Mouse (Mus musculus) retina, adult 2 months (tissue): ENCODE measurements around the gene Tpk1.
"Not testable (repeated sequence)": the region's sequence is repeated elsewhere in the genome, so short reads cannot be mapped to it uniquely, and the experiment has no call there.

ENCODE experiments used
- DNase-seq: peaks from one replicate; pipeline ENCODE4 v3.0.0-alpha.2; 2012; ENCODE audit warnings: low read depth, low spot score

The Tpk1 gene

DNA sequence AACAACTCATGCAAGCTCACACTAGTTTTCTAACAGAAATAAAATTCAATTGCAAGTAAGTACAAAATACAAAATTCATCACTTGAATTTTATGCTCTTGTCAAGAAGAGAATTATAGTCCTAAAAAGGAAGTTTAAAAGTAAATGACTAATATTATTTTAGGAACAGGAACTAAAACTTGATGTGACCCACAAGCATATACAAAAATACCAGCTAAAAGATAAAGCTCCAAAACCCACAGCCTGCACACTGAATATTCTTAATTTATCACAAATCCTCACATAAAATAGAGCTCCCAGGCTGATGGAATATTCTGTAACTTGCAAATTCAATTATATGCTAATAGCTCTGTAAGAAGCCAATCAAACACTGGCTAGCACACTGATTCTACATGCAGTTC is 25.5 kb downstream of the Tpk1 start:
- DNase-seq = no peak

DNA sequence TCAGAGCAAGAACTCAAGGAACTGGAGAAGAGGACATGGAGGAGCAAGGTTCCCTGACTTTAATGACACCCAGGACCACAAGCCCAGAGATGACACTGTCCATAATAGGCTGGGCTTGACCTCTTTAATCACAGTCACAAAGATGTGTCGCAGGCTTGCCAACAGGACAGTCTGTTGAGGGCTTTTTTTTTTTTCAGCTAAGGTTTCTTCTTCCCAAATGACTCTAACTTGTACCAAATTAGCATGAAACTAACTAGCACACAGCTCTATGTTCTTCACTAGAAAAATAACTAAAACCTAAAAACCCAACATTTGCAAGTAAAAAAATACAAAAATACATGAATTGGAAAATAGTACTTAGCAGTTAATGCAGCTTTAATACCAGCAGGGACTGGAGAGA is 27.2 kb downstream of the Tpk1 start:
- DNase-seq = no peak

DNA sequence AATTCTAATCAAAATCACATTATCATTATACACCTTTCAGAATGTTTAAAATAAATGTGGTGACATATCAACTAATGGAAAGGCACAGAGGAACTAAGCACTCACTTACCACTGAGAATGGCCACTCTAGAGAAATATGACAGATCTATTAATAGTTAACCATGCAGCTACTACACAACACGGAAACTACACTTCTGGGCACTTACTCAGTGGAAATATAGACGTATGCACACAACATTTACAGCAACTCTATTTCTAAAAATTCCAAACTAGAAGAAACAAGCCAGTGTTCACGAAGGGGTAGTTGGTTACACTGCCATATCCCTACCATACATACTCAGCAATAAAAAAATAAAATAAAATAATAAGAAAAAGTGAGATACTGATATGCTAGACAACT is 28.0 kb downstream of the Tpk1 start:
- no peak for DNase-seq

DNA sequence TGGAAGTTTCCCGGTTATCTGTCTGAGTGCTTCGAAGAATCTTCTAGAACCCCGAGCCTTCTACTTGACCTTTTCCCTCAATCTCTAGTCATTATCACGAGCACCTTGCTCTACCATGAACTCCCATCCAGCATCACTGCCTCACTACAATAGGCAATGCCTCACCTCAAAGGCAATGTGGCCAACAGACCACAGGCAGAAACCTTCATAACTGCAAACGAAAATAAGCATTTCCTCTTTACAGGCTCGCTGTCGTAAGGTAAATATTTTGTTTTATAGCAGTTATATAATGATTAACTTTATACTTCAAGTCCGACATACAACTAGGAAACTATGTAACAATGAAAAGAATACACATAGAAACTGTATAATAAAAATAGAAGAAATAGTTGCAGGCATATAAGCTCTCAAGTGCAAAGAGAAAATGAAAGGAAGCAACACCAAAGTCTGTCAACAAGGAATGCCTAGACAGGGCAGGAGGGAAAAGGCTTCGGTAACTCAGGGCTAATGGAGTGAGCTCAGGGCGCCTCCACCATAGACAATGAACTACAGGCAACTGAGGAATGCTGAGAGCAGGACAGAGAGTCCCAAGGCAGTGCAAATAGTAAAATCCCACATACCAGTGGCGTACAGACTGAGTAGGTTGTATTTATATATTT is 29.0 kb downstream of the Tpk1 start:
- no peak for DNase-seq

DNA sequence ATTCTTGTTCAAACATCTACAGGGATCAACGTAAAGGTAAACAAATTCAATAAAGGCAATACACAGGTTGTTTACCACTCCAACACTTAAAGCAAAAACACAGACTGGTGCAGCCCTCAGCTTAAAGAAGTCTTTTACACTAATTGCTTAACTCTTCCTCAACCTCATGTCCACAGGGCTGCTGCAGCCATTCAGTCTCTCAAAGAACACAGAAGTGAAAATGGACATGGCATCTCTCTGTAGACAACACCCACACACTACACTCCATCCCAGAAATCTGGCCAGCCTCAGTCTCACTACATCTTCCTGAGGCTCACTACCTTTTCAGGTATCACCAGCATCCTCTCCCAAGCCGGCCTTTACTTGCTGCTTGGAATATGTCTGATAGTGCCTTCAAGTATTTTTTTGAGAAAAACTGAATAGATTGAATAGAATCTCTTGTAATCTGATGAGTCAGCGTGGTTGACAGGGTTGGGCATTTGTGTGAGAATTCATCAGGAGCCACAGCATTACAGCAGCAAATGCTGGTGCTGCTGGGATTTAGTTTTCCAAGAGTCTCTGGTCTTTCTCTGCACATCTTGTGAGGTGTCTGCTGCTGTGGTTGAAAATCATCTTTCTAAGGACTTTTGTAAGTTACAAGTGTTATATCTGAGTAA is 32.6 kb downstream of the Tpk1 start:
- DNase-seq = no peak

DNA sequence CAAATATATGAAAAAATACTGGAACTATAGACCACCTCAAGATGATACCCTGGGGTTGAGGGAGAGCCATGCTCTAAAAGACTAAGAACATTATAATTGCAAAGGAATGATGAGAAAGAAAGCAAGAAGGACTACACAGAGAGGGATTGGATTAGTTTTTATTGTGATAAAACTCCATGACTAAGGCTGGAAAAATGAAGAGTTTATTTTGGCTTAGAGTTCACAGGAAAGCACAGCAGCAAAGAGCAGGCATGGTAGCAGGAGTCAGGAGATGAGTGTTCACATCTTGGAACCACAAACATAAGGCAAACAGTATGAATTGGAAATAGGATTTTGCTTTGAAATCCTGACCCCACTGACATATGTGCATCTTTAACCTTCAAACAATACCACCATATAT is 33.2 kb downstream of the Tpk1 start:
- DNase-seq = no peak

DNA sequence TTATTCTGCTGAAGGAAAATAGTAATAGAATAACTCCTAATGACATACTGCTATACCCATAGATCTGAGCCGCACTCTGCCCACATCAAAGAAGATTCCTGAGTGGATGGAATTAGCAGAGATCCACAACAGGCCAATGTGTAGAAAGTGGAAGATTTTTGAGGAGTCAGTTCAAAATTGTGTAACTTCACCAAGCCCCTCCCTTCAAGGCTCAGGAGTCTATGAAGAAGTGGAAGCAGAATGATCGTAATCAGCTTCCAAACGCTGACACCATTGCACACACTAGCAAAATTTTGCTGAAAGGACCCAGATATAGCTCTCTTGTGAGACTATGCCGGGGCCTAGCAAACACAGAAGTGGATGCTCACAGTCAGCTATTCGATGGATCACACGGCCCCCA is 42.6 kb downstream of the Tpk1 start:
- DNase-seq = not testable (repeated sequence)

DNA sequence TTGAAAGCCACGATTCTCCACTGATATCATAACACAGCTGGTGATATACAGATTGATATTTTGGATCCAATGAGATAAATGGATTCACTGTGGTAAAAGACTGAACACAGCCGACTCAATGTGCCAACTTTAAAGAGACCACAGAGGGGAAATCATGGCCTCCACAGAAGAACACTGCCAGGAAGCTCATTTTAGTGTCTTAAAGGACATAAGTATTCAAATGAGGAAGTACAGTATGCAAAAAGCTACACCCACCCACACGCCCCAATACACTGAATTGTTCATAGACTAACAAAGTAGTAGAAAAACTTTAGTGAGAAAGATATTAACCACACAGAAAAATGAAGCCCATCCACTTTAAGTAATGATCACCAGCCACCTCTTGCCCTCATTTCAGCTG is 46.8 kb downstream of the Tpk1 start:
- no peak for DNase-seq

DNA sequence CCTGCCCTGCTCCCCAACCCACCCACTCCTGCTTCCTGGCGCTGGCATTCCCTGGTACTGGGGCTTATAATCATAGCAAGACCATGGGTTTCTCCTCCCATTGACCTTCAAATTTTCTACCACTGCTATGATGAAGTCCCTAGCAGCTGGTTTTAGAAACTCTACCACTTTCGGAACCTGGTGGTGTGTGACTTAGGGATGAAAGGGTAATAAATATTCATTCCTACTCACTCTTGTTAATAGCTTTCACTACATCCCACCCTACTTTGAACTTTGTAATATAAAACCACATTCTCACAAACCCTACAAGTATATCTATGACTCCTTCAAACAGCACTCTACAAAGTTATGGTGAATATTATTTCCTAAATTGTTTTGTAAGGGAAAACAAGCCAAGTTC is 54.3 kb downstream of the Tpk1 start:
- no peak for DNase-seq

DNA sequence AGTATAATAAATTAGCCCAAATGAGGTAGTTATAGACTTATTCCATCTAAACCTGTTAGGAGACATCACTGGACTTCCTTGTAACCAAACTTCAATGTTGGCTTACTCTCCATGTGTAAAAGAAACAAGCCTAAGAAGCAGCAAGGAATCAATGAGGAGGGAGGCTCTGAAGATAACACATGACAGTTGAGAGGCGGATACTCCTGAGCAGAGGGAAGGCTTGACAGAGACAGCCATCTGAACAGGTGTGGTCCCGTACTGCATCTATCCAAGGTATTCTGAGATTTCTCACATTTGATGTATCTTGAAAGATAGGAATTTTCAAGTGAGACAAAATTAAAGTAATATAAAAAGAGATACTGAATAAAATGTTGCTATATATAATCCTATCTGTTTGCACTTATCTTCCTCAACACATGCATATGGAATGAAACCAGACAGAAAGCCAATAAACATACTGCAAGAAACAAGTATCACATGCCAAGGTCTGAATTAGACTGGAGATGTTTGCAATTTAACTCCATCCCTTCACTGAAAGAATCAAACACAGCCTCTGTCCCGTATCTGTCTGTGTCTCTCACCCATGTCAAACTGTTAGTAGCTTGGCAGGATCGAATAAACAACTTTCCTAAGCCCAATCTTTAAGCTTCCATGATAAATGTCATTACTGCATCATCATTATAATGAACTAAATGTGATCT is 75.1 kb downstream of the Tpk1 start:
- DNase-seq = no peak

DNA sequence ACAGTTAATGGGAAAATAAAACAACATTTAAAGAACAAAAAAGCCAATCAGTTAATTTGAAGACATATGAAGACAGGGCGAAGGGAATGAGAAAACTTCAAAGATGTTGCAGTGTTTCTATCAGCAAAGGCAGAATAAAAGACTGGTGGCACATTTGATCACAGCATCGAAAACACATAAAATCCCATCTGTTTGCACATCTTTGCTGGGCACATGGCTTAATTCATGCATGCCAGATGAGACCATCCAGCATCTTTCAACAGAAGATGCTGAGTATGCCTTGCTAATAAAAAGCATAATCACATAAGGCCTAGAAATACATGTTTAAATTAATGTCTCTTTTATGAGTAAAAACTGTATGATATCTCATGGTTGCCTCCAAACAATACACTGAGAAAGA is 80.8 kb downstream of the Tpk1 start:
- no peak for DNase-seq

DNA sequence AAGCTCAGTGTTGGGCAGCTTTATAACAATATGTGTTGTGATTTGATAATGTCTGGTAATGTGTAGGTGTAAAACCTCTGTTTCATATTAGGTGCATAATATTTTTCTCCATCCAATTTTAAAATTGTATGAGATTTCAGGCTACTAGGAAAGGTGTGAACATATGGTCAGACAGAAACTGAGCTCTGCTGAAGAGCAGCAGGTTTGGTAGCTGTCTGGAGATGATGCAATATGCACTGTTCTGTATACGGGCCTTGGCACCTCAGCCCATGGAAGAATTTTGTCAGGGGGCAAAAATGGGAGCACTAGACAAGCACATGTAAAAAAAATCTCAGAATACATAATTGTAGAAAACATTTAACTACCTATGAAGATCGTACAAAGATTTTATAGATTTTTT is 84.3 kb downstream of the Tpk1 start:
- DNase-seq = no peak

DNA sequence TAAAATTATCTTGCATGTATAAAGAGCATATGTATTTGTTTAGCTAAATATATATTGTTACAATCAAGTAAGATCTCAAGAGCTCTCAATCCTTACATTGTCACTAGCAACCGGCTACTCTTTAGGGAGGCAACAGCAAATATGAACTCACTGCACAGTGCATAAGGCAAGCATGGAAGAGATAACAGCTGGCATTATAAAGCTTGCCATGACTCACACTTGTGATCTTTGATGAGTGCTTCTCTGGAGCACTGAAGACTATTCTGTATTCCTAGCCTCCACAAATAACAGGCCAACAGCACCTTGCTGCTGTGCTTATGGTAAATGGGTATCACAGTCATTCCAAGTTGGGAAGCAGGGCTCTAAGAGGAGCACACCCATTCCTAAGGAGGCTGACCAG is 98.2 kb downstream of the Tpk1 start:
- no peak for DNase-seq

DNA sequence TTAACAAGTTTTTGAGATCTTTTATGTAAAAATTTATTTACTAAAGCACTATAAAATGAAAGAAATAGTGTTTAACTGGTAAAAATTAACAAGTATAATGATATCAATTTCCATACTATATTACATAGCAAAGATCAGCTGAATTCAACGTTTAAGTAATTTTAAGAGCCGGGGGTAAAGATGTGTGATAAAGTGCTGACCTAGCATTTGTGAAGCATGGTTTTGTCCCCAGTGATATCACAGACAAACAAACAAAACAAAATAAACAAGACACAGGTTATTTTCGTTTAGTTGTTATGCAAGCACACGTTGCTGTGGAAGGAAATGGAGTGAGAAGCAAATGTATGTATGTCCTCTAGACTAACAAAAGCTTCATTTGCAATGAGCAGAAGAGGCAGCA is 103.6 kb downstream of the Tpk1 start:
- no peak for DNase-seq

DNA sequence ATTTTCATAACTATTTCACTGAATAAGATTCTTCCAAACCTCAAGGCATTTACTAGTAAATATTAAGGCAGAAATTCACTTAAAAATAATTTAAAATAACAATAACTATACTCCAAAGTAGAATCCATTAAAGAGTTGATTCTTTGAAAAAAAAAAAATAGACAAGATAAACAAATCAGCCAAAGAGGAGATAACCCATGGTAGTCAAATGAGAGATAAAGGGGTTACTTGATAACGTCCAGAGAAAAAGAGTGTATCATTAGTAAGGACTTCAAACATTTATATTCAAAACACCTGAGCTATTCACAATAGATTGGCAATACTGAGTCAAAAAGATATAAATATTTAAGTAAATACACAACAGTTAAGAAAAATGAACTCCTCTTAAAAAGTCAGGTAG is 114.7 kb downstream of the Tpk1 start:
- no peak for DNase-seq

DNA sequence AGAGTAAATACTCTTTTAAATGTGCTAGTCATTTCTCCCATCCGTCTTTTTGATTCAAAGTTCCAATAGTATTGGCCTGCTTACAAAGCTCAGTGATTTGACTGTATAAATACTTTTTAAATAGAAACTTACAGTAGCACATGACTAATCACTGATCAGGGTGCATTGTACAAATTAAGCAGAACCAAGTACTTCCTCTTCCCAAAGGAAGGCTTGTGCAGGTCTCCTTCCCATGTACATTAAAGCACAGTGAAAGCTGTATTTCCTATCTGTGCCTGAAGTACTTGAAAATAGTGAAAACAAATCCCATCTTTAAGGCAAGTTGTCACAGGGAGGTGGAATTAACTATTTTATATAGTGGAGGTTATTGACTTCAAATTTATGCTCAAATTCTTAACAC is 119.5 kb downstream of the Tpk1 start:
- DNase-seq = no peak

DNA sequence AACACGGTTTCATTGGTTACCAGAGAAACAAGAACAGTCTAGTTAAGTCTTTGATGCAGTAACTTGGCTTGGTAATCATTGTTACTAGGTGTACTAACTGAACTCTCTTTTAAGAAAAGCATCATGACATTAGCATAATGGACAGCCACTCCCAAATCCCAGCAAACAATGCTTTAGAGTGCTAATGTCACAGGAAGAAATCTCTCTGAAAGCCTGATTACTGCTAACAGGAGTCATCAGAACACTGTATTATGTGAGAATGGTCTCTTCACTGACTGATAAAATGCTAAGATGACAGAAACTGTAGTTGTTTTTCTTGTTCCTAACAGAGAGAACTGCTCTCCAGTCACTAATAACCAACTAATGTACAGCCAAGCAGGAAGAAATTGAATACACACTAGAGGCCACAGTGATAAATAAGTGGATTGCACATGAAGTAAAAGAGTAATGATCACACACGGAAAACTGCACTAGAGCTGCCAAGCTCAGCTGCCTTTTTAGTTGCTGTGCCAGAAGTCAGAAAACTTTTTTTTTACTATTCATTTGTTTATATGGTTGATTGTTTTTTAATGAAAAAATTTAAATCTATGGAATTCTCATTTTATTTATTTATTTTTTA is 128.7 kb downstream of the Tpk1 start:
- no peak for DNase-seq

DNA sequence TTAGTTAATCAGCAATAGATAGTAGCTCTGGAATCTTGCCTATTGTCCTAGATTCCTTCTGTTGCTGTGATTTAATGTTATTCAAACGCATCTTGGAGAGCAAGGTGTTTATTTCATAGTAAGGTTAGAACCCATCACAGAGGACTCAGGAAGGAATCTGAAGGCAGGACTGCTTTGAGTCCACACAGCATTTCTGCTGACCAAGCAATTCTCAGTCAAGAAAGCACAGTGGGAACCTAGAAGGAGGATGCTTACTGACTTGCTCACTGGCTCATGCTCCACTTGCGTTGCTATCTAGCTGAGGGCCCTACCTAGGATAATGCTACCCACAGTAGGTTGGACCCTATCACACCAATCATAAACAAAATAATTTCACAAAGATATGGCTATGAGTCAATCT is 130.6 kb downstream of the Tpk1 start:
- DNase-seq = no peak

DNA sequence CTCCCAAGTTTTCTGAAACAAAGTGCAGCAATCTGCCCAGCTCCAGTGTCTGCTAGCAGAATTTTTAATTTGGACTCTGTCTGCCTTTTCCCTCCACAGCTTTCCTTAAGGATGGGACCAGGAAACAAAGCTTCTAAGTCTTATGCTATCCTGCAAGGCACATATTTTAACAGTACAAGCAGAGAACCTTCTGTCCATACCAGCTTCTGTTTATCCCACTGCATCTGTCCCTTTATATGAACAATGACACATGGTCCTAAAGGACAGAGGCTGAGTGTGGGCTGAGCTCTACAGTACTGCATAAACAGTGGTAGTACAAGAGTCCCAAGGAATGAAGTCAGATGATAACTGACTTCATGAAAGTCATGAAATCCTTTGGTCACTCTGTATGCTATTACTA is 132.8 kb downstream of the Tpk1 start:
- DNase-seq = no peak

DNA sequence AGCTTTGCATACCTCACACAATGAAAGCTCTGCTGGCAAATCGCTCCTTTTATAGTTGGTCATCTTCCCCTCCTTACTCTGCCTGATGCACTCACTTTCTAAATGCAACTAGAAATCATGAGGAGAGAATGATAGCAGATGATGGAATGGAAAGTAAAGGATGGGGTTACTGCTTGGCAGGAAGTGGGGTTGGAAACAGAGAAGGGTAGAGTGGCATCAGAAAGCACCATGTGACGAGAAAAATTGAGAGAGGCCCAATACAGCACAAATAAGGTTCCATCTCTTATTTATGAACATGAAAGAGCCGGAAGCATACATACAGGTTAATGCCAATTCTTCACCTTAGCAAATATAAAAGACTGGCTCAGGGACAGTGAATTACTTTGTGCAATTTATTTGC is 133.3 kb downstream of the Tpk1 start:
- DNase-seq = no peak

DNA sequence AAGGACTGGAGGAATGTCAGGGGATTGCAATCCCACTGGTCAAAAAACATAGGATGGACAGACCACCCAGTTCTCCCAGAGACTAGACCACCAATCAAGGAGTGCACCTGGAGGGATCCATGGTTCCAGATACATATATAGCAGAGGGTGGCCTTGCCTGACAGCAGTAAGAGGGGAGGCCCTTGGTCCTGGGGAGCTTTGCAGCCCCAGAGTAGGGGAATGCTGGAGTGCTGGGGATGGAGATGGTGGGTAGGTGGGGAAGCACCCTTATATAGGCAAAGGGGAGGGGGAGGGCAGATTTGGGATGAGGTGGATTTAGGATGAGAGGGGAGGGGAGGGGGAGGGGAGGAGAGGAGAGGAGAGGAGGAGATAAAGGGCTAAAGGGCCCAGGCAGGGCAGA is 134.1 kb downstream of the Tpk1 start:
- DNase-seq = no peak

DNA sequence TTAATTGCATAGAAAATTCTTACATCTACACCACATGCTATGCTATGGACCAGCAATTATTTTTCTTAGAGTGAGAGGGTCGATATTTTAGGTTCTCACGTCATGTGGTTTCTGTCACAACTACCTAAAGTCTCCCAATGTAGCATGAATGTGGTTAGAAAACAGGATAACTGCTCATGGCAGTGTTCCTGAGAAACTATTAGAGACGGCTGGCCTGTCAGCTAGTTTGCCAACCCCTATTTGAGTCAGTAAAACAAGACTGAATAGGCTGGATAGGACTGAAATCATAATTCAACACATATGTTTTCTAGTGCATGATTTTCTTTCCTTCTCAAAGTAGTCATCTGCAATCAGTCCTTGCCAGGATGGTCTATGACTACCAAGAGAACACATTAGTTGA is 137.1 kb downstream of the Tpk1 start:
- no peak for DNase-seq

DNA sequence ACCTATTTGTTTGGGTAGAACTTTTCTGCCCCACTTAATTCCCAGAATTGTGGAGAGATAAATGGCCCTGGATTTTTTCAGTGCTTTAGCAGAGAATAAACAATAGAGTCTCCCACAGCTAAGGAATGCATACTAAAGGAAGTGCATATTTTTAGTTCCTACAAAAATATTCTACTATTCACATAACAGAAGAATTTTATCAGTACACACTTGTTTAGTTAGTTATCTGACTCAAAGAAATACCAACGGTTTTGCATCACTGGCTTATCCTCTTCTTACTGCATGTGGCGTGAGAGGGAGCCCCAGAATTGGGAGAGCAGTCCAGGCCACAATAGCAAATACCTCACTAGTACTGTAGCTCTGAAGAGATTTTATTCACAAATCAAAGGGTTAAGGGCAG is 141.1 kb downstream of the Tpk1 start:
- no peak for DNase-seq
